Mouse (Mus musculus) adrenal gland, postnatal 10 days (tissue): ENCODE data around the gene Slc35c1. TPM values are rescaled to one million over a fixed set of nuclear protein-coding genes. Genes with fewer than 3 reads are reported as not detected.

Experiments used
- DNase-seq: peaks from one replicate; pipeline ENCODE4 v3.0.0; 2021; ENCODE audit warnings: mixed read lengths
- total RNA-seq, 2 experiments: library from RNA; stranded (reverse); gene quantifications; 2 replicates each; pipeline ENCODE4 v1.2.3; 2021

Slc35c1 gene
- total RNA-seq, 2 experiments from 2014 or later, result 14.7 to 17.6 TPM

DNA sequence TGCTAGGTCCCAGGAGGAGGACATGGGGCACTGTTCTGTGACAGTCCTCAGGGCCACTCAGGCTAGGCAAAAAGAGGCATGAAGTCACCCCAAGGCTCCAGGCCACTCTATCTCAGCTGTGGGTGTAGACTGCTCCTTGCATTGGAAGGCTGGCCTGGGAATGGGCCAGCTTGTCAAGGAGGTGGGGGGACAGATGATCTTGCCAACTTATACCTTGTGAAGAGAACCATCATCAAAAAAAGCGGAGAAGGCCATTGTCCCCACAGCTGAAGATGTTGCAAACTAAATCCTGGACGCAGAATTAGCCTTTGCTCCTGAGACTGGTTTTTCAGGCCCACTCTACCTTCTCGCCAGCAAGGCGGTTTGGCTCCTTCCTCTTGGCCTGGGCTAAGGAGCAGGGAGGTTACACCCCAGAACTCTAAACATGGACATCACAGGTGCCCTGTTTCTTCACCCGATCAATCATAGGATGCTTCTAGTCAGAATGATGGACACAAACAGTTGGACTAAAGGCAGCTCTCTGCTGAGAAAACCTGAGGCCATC is 56.5 kb downstream of the Slc35c1 start:
- DNase-seq, result no peak

Other genes with a start within 250 kb of the Slc35c1 start
- gene Pex16, start 85.9 kb downstream of the Slc35c1 start, total RNA-seq, result 100 to 1,000 TPM; 115 to 130 TPM
- gene Large2, start 85.7 kb downstream of the Slc35c1 start, total RNA-seq, result 1 to 10 TPM; 1.7 to 2.2 TPM
- 1 to 10 TPM; 7.6 to 9.4 TPM for gene 1700029I15Rik, start 78.0 kb downstream of the Slc35c1 start, total RNA-seq
- 10 to 100 TPM; 22.5 to 28.1 TPM for gene Mapk8ip1, start 59.3 kb downstream of the Slc35c1 start, total RNA-seq
- 10 to 100 TPM; 39.3 to 41.9 TPM for gene Cry2, start 26.5 kb downstream of the Slc35c1 start, total RNA-seq
- gene Chst1, start 139.2 kb upstream of the Slc35c1 start, total RNA-seq, result 10 to 100 TPM in 1 of 2 experiments, 1 to 10 TPM in 1; 9.6 to 13.0 TPM